Mouse (Mus musculus): ENCODE data around the gene Foxp1.

- TF ChIP-seq TCF12 (IDR thresholded peaks at IDR 0.05; ENCODE audit: insufficient read depth, poor library complexity, severe bottlenecking) = no peak
- TF ChIP-seq CEBPB (IDR thresholded peaks at IDR 0.05; ENCODE audit: insufficient read depth, poor library complexity, severe bottlenecking) = no peak
- no peak for TF ChIP-seq POLR2A (IDR thresholded peaks at IDR 0.05; ENCODE audit: insufficient read length, low read depth)
Measured at GRCm38 (mm10) chr6:99126717-99127116, 395.8 kb downstream of the Foxp1 start.
